Comparison of ENCODE assay signal across 17 mouse cellular contexts in genomic region chr4:148057661-148058209, GRCm38 (mm10). TPM values are rescaled to one million over a fixed set of nuclear protein-coding genes. Genes with fewer than 3 reads are reported as not detected.
DNase-seq lines count a peak whose midpoint lies in the region; ATAC-seq and TF ChIP-seq lines count a peak whose summit lies in the region.
"Had no signal": no experiment of that assay in that cellular context is flagged by ENCODE, and none has a peak within 500 bp of the region (broad histone marks: within the 10 kb centered on the region; RNA-seq: fewer than 3 reads in every experiment).

No protein-coding gene starts in this region.

- no peak overlapping the region for H3K27ac ChIP-seq in embryonic facial prominence, embryonic 11.5 days (replicated peaks; ENCODE audit: low read depth, low read length)
- H3K27ac ChIP-seq in embryonic facial prominence, embryonic 10.5 days (replicated peaks): no peak overlapping the region
- 0 out of 2 replicates have a peak overlapping the region, but pooled peaks have one; percentile 2 for H3K27ac ChIP-seq in hindbrain, postnatal 0 days
- no peak overlapping the region for H3K27ac ChIP-seq in hindbrain, embryonic 12.5 days
- H3K27ac ChIP-seq in midbrain, embryonic 11.5 days (ENCODE audit: low read depth, low read length): no peak overlapping the region
- H3K27ac ChIP-seq in midbrain, embryonic 10.5 days (replicated peaks): no peak overlapping the region
- H3K27ac ChIP-seq in small intestine, adult 2 months (ENCODE audit: insufficient read depth, low read depth, low read length): no peak overlapping the region
- H3K27ac ChIP-seq: lung, embryonic 15.5 days; midbrain, embryonic 12.5 days had no signal

- H3K4me3 ChIP-seq in embryonic facial prominence, embryonic 11.5 days (ENCODE audit: low read depth, low read length): no peak overlapping the region
- H3K4me3 ChIP-seq in embryonic facial prominence, embryonic 10.5 days: no peak overlapping the region
- no peak overlapping the region for H3K4me3 ChIP-seq in hindbrain, postnatal 0 days (ENCODE audit: low read length)
- H3K4me3 ChIP-seq in hindbrain, embryonic 12.5 days: no peak overlapping the region
- H3K4me3 ChIP-seq in midbrain, embryonic 11.5 days (ENCODE audit: low read depth, low read length): no peak overlapping the region
- H3K4me3 ChIP-seq in midbrain, embryonic 10.5 days: no peak overlapping the region
- H3K4me3 ChIP-seq in small intestine, adult 2 months (ENCODE audit: low read depth, low read length): no peak overlapping the region
- H3K4me3 ChIP-seq: erythroblast, embryonic 14.5 days; lung, embryonic 15.5 days; midbrain, embryonic 12.5 days had no signal

- H3K27me3 ChIP-seq in embryonic facial prominence, embryonic 11.5 days (ENCODE audit: control insufficient read depth, insufficient read depth, low read length): no peaks in the 10 kb centered on the region
- H3K27me3 ChIP-seq in embryonic facial prominence, embryonic 10.5 days (replicated peaks; ENCODE audit: low read depth, poor library complexity, severe bottlenecking): no peaks in the 10 kb centered on the region
- H3K27me3 ChIP-seq in hindbrain, postnatal 0 days (ENCODE audit: insufficient read depth, low read length): no peaks in the 10 kb centered on the region
- no peaks in the 10 kb centered on the region for H3K27me3 ChIP-seq in hindbrain, embryonic 12.5 days
- no peaks in the 10 kb centered on the region for H3K27me3 ChIP-seq in midbrain, embryonic 11.5 days (ENCODE audit: control insufficient read depth, insufficient read depth, low read length)
- no peaks in the 10 kb centered on the region for H3K27me3 ChIP-seq in midbrain, embryonic 10.5 days (ENCODE audit: low read depth, poor library complexity, severe bottlenecking)
- no peaks in the 10 kb centered on the region for H3K27me3 ChIP-seq in small intestine, adult 2 months (ENCODE audit: control insufficient read depth, insufficient read depth, low read length)
- H3K27me3 ChIP-seq: lung, embryonic 15.5 days had no signal

- H3K4me2 ChIP-seq in embryonic facial prominence, embryonic 11.5 days (ENCODE audit: low read depth, low read length): no peak overlapping the region
- H3K4me2 ChIP-seq in hindbrain, postnatal 0 days (ENCODE audit: low read depth, low read length): no peak overlapping the region
- H3K4me2 ChIP-seq in hindbrain, embryonic 12.5 days (replicated peaks): no peak overlapping the region
- H3K4me2 ChIP-seq in midbrain, embryonic 11.5 days: no peak overlapping the region
- H3K4me2 ChIP-seq: lung, embryonic 15.5 days; midbrain, embryonic 12.5 days had no signal

- TF ChIP-seq CTCF in hindbrain, postnatal 0 days (IDR thresholded peaks at IDR 0.05; ENCODE audit: low read depth): no peak
- peak; percentile 12; the same call in 1 of the 2 replicates for TF ChIP-seq CTCF in small intestine, adult 2 months (IDR thresholded peaks at IDR 0.05; ENCODE audit: extremely low read depth, insufficient read length, insufficient replicate concordance, low read depth, low read length)

- no peak for DNase-seq in embryonic facial prominence, embryonic 11.5 days (ENCODE audit: low spot score)
- DNase-seq in embryonic facial prominence, embryonic 10.5 days (ENCODE audit: low spot score): no peak
- DNase-seq in hindbrain, postnatal 0 days (ENCODE audit: low spot score): no peak
- peak; percentile 72 for DNase-seq in midbrain, embryonic 11.5 days (ENCODE audit: low spot score, missing footprints)
- no peak for DNase-seq in midbrain, embryonic 10.5 days (ENCODE audit: low spot score)
- no peak for DNase-seq in adrenal gland, adult 18-20 months (ENCODE audit: low spot score in 2 of 2)
- DNase-seq: adrenal gland, postnatal 36 days; cerebellum, postnatal 10 days; heart, postnatal 10 days; right cerebral cortex, postnatal 14 days had no signal

- H3K9ac ChIP-seq in embryonic facial prominence, embryonic 11.5 days (replicated peaks; ENCODE audit: low read length): no peak overlapping the region
- no peak overlapping the region for H3K9ac ChIP-seq in hindbrain, postnatal 0 days (replicated peaks; ENCODE audit: low read length)
- H3K9ac ChIP-seq in hindbrain, embryonic 12.5 days: no peak overlapping the region
- no peak overlapping the region for H3K9ac ChIP-seq in midbrain, embryonic 11.5 days (ENCODE audit: low read length)
- H3K9ac ChIP-seq: lung, embryonic 15.5 days; midbrain, embryonic 12.5 days had no signal

- no peak for TF ChIP-seq POLR2A in small intestine, adult 2 months (IDR thresholded peaks at IDR 0.05; ENCODE audit: low read depth, low read length)

- H3K36me3 ChIP-seq in embryonic facial prominence, embryonic 11.5 days (replicated peaks; ENCODE audit: control insufficient read depth, insufficient read depth, low read depth, low read length): peaks cover 10% of the 10 kb centered on the region
- peaks cover 66% of the 10 kb centered on the region for H3K36me3 ChIP-seq in embryonic facial prominence, embryonic 10.5 days (replicated peaks)
- H3K36me3 ChIP-seq in hindbrain, postnatal 0 days (ENCODE audit: insufficient read depth, low read length): peaks cover 42% of the 10 kb centered on the region
- H3K36me3 ChIP-seq in hindbrain, embryonic 12.5 days: peaks cover 63% of the 10 kb centered on the region
- peaks cover 27% of the 10 kb centered on the region for H3K36me3 ChIP-seq in midbrain, embryonic 11.5 days (ENCODE audit: control insufficient read depth, insufficient read depth, low read length)
- peaks cover 64% of the 10 kb centered on the region for H3K36me3 ChIP-seq in midbrain, embryonic 10.5 days
- peaks cover 8% of the 10 kb centered on the region; the same call in 1 of the 2 replicates for H3K36me3 ChIP-seq in small intestine, adult 2 months (ENCODE audit: control insufficient read depth, insufficient read depth, low read length)

- 0 out of 2 replicates have a peak, but pooled peaks have one; percentile 24 for ATAC-seq in embryonic facial prominence, embryonic 11.5 days (replicated peaks; ENCODE audit: insufficient number of reproducible peaks, low FRiP score, low TSS enrichment, low read depth)
- no peak for ATAC-seq in hindbrain, postnatal 0 days
- ATAC-seq in hindbrain, embryonic 12.5 days (ENCODE audit: low FRiP score): no peak
- ATAC-seq in midbrain, embryonic 11.5 days (ENCODE audit: low FRiP score): no peak

- WGBS in embryonic facial prominence, embryonic 11.5 days: 62% methylated on average over 5 of the region's 5 CpGs
- 76% methylated on average over 5 of the region's 5 CpGs for WGBS in embryonic facial prominence, embryonic 10.5 days
- WGBS in hindbrain, postnatal 0 days: 64% methylated on average over 5 of the region's 5 CpGs
- 78% methylated on average over 5 of the region's 5 CpGs for WGBS in hindbrain, embryonic 12.5 days
- 67% methylated on average over 5 of the region's 5 CpGs for WGBS in midbrain, embryonic 11.5 days
- WGBS in midbrain, embryonic 10.5 days: 76% methylated on average over 5 of the region's 5 CpGs
- 66% methylated on average over 5 of the region's 5 CpGs for WGBS in small intestine, adult 2 months

- H3K4me1 ChIP-seq in embryonic facial prominence, embryonic 11.5 days (ENCODE audit: control insufficient read depth, insufficient read depth, low read length): no peaks in the 10 kb centered on the region
- peaks cover 12% of the 10 kb centered on the region; the same call in 1 of the 2 replicates for H3K4me1 ChIP-seq in embryonic facial prominence, embryonic 10.5 days
- no peaks in the 10 kb centered on the region for H3K4me1 ChIP-seq in hindbrain, postnatal 0 days (ENCODE audit: insufficient read depth, low read length)
- no peaks in the 10 kb centered on the region for H3K4me1 ChIP-seq in hindbrain, embryonic 12.5 days
- H3K4me1 ChIP-seq in midbrain, embryonic 11.5 days (ENCODE audit: control insufficient read depth, insufficient read depth, low read length): no peaks in the 10 kb centered on the region
- peaks cover 6% of the 10 kb centered on the region; the same call in 1 of the 2 replicates for H3K4me1 ChIP-seq in midbrain, embryonic 10.5 days
- H3K4me1 ChIP-seq in small intestine, adult 2 months (ENCODE audit: control insufficient read depth, insufficient read depth, insufficient read length, low read length): no peaks in the 10 kb centered on the region
- H3K4me1 ChIP-seq: midbrain, embryonic 12.5 days had no signal

- H3K9me3 ChIP-seq in embryonic facial prominence, embryonic 11.5 days (replicated peaks; ENCODE audit: control insufficient read depth, low read length): no peaks in the 10 kb centered on the region
- H3K9me3 ChIP-seq in embryonic facial prominence, embryonic 10.5 days: no peaks in the 10 kb centered on the region
- H3K9me3 ChIP-seq in hindbrain, postnatal 0 days (ENCODE audit: low read length): no peaks in the 10 kb centered on the region
- no peaks in the 10 kb centered on the region for H3K9me3 ChIP-seq in hindbrain, embryonic 12.5 days (replicated peaks)
- H3K9me3 ChIP-seq in midbrain, embryonic 11.5 days (ENCODE audit: control insufficient read depth, low read length): no peaks in the 10 kb centered on the region
- H3K9me3 ChIP-seq in midbrain, embryonic 10.5 days (replicated peaks): no peaks in the 10 kb centered on the region
- H3K9me3 ChIP-seq: lung, embryonic 15.5 days; midbrain, embryonic 12.5 days had no signal

RNA-seq across cellular contexts. Expression of gene Mthfr, which starts 18.9 kb away (rescaled TPM):
- 13.5 and 14.1 TPM in 2 replicates for polyA plus RNA-seq in embryonic facial prominence, embryonic 11.5 days (2014; fragmentation: Nextera tagmentation; extraction: Ambion mirVana)
- 25.2 and 25.4 TPM in 2 replicates for polyA plus RNA-seq in embryonic facial prominence, embryonic 10.5 days (2016; fragmentation: Nextera tagmentation; extraction: Ambion mirVana)
- 46.0 and 52.4 TPM in 2 replicates for total RNA-seq in hindbrain, postnatal 0 days (2014; rRNA removed)
- 9.3 and 10.6 TPM in 2 replicates for polyA plus RNA-seq in hindbrain, postnatal 0 days (2015; fragmentation: Nextera tagmentation; extraction: Ambion mirVana)
- polyA plus RNA-seq in hindbrain, embryonic 12.5 days (2016; fragmentation: Nextera tagmentation; extraction: Ambion mirVana): 34.5 and 34.9 TPM in 2 replicates
- 17.8 and 18.9 TPM in 2 replicates for polyA plus RNA-seq in midbrain, embryonic 11.5 days (2014; fragmentation: Nextera tagmentation; extraction: Ambion mirVana)
- polyA plus RNA-seq in midbrain, embryonic 10.5 days (2016; fragmentation: Nextera tagmentation; extraction: Ambion mirVana): 25.4 and 33.3 TPM in 2 replicates
- 5.6 and 8.8 TPM in 2 replicates for polyA plus RNA-seq in small intestine, adult 2 months (2012; rRNA removed)
- 10 to 100 TPM; 33.8 to 37.7 TPM for total RNA-seq in adrenal gland, adult 18-20 months (2021)

RNA-seq across cellular contexts. Expression of gene Clcn6, which starts 19.1 kb away (rescaled TPM):
- 8.9 and 9.8 TPM in 2 replicates for polyA plus RNA-seq in embryonic facial prominence, embryonic 11.5 days (2014; fragmentation: Nextera tagmentation; extraction: Ambion mirVana)
- 10.3 and 12.0 TPM in 2 replicates for polyA plus RNA-seq in embryonic facial prominence, embryonic 10.5 days (2016; fragmentation: Nextera tagmentation; extraction: Ambion mirVana)
- total RNA-seq in hindbrain, postnatal 0 days (2014; rRNA removed): 58.6 and 60.7 TPM in 2 replicates
- 22.0 and 24.4 TPM in 2 replicates for polyA plus RNA-seq in hindbrain, postnatal 0 days (2015; fragmentation: Nextera tagmentation; extraction: Ambion mirVana)
- 27.5 and 28.7 TPM in 2 replicates for polyA plus RNA-seq in hindbrain, embryonic 12.5 days (2016; fragmentation: Nextera tagmentation; extraction: Ambion mirVana)
- 19.2 and 20.2 TPM in 2 replicates for polyA plus RNA-seq in midbrain, embryonic 11.5 days (2014; fragmentation: Nextera tagmentation; extraction: Ambion mirVana)
- polyA plus RNA-seq in midbrain, embryonic 10.5 days (2016; fragmentation: Nextera tagmentation; extraction: Ambion mirVana): 15.6 and 20.4 TPM in 2 replicates
- polyA plus RNA-seq in small intestine, adult 2 months (2012; rRNA removed): 2.7 and 2.8 TPM in 2 replicates
- total RNA-seq in adrenal gland, adult 18-20 months (2021): 10 to 100 TPM; 11.2 to 13.8 TPM

RNA-seq across cellular contexts. Expression of gene Agtrap, which starts 30.1 kb away (rescaled TPM):
- polyA plus RNA-seq in embryonic facial prominence, embryonic 11.5 days (2014; fragmentation: Nextera tagmentation; extraction: Ambion mirVana): 7.0 and 10.3 TPM in 2 replicates
- 13.2 and 14.8 TPM in 2 replicates for polyA plus RNA-seq in embryonic facial prominence, embryonic 10.5 days (2016; fragmentation: Nextera tagmentation; extraction: Ambion mirVana)
- total RNA-seq in hindbrain, postnatal 0 days (2014; rRNA removed): 6.2 and 7.6 TPM in 2 replicates
- polyA plus RNA-seq in hindbrain, postnatal 0 days (2015; fragmentation: Nextera tagmentation; extraction: Ambion mirVana): 9.9 and 10.4 TPM in 2 replicates
- polyA plus RNA-seq in hindbrain, embryonic 12.5 days (2016; fragmentation: Nextera tagmentation; extraction: Ambion mirVana): 10.3 and 11.9 TPM in 2 replicates
- polyA plus RNA-seq in midbrain, embryonic 11.5 days (2014; fragmentation: Nextera tagmentation; extraction: Ambion mirVana): 11.7 TPM in 2 replicates
- 16.4 and 17.4 TPM in 2 replicates for polyA plus RNA-seq in midbrain, embryonic 10.5 days (2016; fragmentation: Nextera tagmentation; extraction: Ambion mirVana)
- 10.3 and 14.2 TPM in 2 replicates for polyA plus RNA-seq in small intestine, adult 2 months (2012; rRNA removed)
- total RNA-seq in adrenal gland, adult 18-20 months (2021): 10 to 100 TPM; 54.8 to 85.8 TPM

RNA-seq across cellular contexts. Expression of gene Nppa, which starts 57.2 kb away (rescaled TPM):
- polyA plus RNA-seq in embryonic facial prominence, embryonic 11.5 days (2014; fragmentation: Nextera tagmentation; extraction: Ambion mirVana): 1.9 and 19.5 TPM in 2 replicates
- 0.20 TPM in 1 of 2 replicates, not detected in the other for polyA plus RNA-seq in embryonic facial prominence, embryonic 10.5 days (2016; fragmentation: Nextera tagmentation; extraction: Ambion mirVana)
- total RNA-seq in hindbrain, postnatal 0 days (2014; rRNA removed): 0.58 and 1.8 TPM in 2 replicates
- 2.0 and 2.6 TPM in 2 replicates for polyA plus RNA-seq in hindbrain, postnatal 0 days (2015; fragmentation: Nextera tagmentation; extraction: Ambion mirVana)
- polyA plus RNA-seq in hindbrain, embryonic 12.5 days (2016; fragmentation: Nextera tagmentation; extraction: Ambion mirVana): 1.6 and 1.9 TPM in 2 replicates
- polyA plus RNA-seq in midbrain, embryonic 11.5 days (2014; fragmentation: Nextera tagmentation; extraction: Ambion mirVana): 0.51 and 0.68 TPM in 2 replicates
- polyA plus RNA-seq in midbrain, embryonic 10.5 days (2016; fragmentation: Nextera tagmentation; extraction: Ambion mirVana): 0.25 and 0.67 TPM in 2 replicates
- polyA plus RNA-seq in small intestine, adult 2 months (2012; rRNA removed): not detected in 2 replicates
- total RNA-seq in adrenal gland, adult 18-20 months (2021): not detected
- total RNA-seq: adrenal gland, postnatal 36 days; gastrocnemius, postnatal 4 days; layer of hippocampus, adult 18-20 months had no signal
- polyA plus RNA-seq: erythroblast, embryonic 14.5 days had no signal
